Mouse (Mus musculus) embryonic facial prominence, embryonic 11.5 days (tissue): ENCODE results near the gene T2. TPM values are rescaled to one million over a fixed set of nuclear protein-coding genes. Genes with fewer than 3 reads are reported as not detected.
"Not testable (repeated sequence)": the region's sequence is repeated elsewhere in the genome, so short reads cannot be mapped to it uniquely, and the experiment has no call there.

Experiments
- ATAC-seq: fragments of 200-750 bp; cut with Nextera tagmentation; replicated peaks from 2 replicates; pipeline ENCODE4 v1.8.0; 2017; ENCODE audit warnings: low read depth; ENCODE audit not compliant: insufficient number of reproducible peaks, low FRiP score, low TSS enrichment
- DNase-seq: peaks from one replicate; pipeline ENCODE4 v3.0.0-alpha.2; 2015; ENCODE audit warnings: low spot score
- H3K27ac ChIP-seq: fragments of 300-500 bp; sonication (generic); replicated peaks from 2 replicates; pipeline ENCODE4 v1.5.1; 2014; ENCODE audit warnings: mild to moderate bottlenecking, low read depth, low read length, control low read depth
- H3K27me3 ChIP-seq: fragments of 300-500 bp; sonication (generic); 2 replicates; pipeline ENCODE4 v1.6.1; 2014; ENCODE audit warnings: mild to moderate bottlenecking, low read length, moderate library complexity, mixed read lengths; ENCODE audit not compliant: control insufficient read depth, insufficient read depth
- H3K36me3 ChIP-seq: fragments of 300-500 bp; sonication (generic); replicated peaks from 2 replicates; pipeline ENCODE4 v1.6.1; 2014; ENCODE audit warnings: low read depth, mild to moderate bottlenecking, low read length, moderate library complexity, mixed read lengths; ENCODE audit not compliant: control insufficient read depth, insufficient read depth
- H3K4me1 ChIP-seq: fragments of 300-500 bp; sonication (generic); 2 replicates; pipeline ENCODE4 v1.6.1; 2014; ENCODE audit warnings: low read length, mixed read lengths; ENCODE audit not compliant: control insufficient read depth, insufficient read depth
- H3K4me2 ChIP-seq: fragments of 300-500 bp; sonication (generic); 2 replicates; pipeline ENCODE4 v1.6.1; 2014; ENCODE audit warnings: low read depth, mild to moderate bottlenecking, control low read depth, low read length, moderate library complexity
- H3K4me3 ChIP-seq: fragments of 300-500 bp; sonication (generic); 2 replicates; pipeline ENCODE4 v1.5.1; 2014; ENCODE audit warnings: low read depth, low read length, control low read depth
- H3K9ac ChIP-seq: fragments of 300-500 bp; sonication (generic); replicated peaks from 2 replicates; pipeline ENCODE4 v1.6.1; 2014; ENCODE audit warnings: mild to moderate bottlenecking, control low read depth, low read length
- H3K9me3 ChIP-seq: fragments of 300-500 bp; sonication (generic); replicated peaks from 2 replicates; pipeline ENCODE4 v1.6.1; 2016; ENCODE audit warnings: mild to moderate bottlenecking, low read length, inconsistent platforms, mixed read lengths; ENCODE audit not compliant: control insufficient read depth
- WGBS: fragments of 180-500 bp; shearing (Covaris S2); extraction: QIAGEN DNeasy Blood & Tissue Kit; methylation state at CpG from one replicate; pipeline ENCODE4 v1.1.7; 2014; 5-methylcytosine and 5-hydroxymethylcytosine counted together
- polyA plus RNA-seq: library from polyadenylated mRNA; unstranded; fragments of >200 nt; fragmentation: Nextera tagmentation; extraction: Ambion mirVana; gene quantifications from 2 replicates; pipeline ENCODE4 v1.2.1, GENCODE M21; 2014

T2 gene
- polyA plus RNA-seq, 1 experiment from 2014 or later, result 1.2 TPM

DNA sequence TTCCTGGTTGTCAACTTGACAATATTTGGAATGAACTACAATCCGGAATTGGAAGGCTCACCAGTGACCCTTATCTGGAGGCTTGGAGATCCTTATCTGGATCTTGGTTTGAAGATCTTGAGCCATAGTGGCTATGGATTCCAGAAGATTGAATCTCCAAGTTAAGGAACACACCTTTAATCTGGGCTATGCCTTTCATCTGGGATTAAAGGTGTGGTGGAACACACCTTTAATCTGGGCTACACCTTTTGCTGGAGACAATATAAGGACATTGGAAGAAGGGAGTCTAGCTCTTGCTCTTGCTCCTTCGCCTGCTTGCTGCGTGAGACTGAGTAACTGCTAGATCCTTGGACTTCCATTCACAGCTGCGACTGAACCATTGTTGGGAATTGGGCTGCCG, 18.6 kb upstream of the T2 start, which contains the start of gene Prr18:
Gene Prr18, plus strand, starts transcription at position 301 of the 400 bp plus-strand sequence.
- WGBS, result no CpG with 5 or more reads among the region's 5 CpGs
- DNase-seq, H3K4me1 ChIP-seq, H3K9ac ChIP-seq, H3K27ac ChIP-seq, H3K36me3 ChIP-seq, H3K4me2 ChIP-seq, H3K4me3 ChIP-seq, ATAC-seq, H3K9me3 ChIP-seq: not testable (repeated sequence)
- H3K27me3 ChIP-seq, result peaks cover 31% of the 10 kb centered on the region

DNA sequence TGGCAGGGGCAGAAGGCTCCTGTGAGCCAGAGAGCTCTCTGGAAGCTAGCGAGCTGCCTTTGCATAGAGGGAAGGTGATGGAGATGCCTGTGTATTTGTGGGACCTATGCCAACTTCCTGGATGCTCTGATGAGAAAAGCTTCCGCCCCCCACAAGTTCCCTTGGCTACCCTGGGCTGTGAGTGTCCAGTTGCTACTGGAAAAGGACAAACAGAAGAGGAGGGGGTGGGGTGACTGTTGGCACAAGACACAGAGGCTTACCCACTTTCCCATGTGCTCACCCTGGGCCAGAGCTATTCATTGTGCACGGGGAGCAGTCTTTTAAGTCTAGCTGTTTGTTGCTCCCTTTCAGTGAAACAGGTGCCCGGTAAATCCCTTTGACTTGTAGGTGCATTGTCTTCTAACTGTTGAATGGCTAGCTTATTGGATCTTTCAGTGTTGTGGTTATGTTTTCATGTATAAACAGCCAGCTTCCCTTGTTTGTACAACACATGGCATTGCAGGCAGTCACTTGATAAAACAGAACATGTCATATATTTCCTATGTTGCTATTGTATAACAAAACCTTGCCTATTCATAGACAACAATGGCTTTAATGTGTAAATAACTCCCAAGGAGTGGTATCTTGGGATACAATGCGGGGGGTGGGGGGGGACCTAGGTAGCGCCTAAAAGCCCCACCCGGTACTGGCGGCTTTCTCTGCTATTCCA, 16.0 kb upstream of the T2 start:
- no peak overlapping the region for H3K27ac ChIP-seq

DNA sequence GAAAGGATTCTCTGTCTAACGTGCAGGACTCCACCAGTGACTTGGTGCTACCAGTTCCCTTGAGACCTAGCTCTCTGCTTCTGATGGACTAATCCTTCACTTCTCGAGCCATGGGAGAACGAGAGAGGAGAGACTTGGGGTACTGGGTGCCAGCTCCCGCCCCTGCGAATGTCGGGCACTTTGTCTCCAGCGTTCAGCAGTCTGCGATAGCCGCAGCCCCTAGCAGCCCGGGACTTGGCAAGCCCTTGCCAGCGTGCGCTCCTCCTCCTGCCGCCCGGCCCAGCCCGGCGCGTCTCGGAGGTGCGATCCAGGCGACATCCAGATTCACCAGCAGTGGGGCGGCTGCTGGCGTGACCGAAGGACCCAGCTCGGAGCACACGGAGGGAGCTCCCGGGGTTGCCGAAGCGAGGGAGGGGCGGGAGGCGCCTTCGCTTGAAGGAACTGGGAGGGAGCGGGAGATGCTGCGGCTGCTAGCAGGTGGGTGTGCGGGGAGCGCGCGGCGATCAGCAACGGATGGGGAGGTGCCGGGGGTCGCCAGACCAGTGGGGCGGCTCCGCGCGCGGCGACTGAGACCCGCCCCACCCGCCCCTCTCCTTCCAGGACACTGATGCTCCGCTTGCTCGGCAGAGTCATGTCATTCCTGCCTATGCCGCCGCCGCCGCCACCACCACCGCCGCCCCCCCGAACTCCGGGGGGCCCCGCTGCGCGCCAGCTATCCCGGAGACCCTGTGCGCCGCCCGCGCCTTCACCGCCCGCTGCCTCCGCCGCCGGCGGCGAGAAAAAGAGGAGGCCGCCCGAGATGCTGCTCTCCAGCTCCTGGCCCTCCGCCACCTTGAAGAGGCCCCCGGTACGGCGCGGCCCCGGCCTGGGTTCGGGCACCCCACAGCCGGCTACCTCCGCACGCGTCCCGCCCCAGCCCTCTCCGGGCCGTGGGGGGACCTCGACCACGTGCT, 15.1 kb upstream of the T2 start:
- no peaks in the 10 kb centered on the region for H3K36me3 ChIP-seq
- H3K4me2 ChIP-seq, result peak overlapping the region; percentile 100
- peak; percentile 23 for DNase-seq
- WGBS, result under 1% methylated on average over 71 of the region's 92 CpGs
- ATAC-seq, result peak; percentile 80
- peaks cover 36% of the 10 kb centered on the region for H3K27me3 ChIP-seq
- H3K4me3 ChIP-seq, result peak overlapping the region; percentile 56
- peaks cover 3% of the 10 kb centered on the region for H3K4me1 ChIP-seq
- H3K9ac ChIP-seq, result peak overlapping the region; percentile 65
- no peaks in the 10 kb centered on the region for H3K9me3 ChIP-seq
- H3K27ac ChIP-seq, result no peak overlapping the region

More for the DNA sequence above, 16.0 kb upstream of the T2 start:
- DNase-seq (no peak), ATAC-seq (no peak)
- no peak overlapping the region; the same call in 1 of the 2 replicates for H3K9ac ChIP-seq
- WGBS, result 27% methylated on average over 8 of the region's 8 CpGs
- no peaks in the 10 kb centered on the region for H3K36me3 ChIP-seq
- H3K4me2 ChIP-seq, result peak overlapping the region; percentile 100
- H3K9me3 ChIP-seq, result no peaks in the 10 kb centered on the region
- H3K27me3 ChIP-seq, result peaks cover 36% of the 10 kb centered on the region
- no peak overlapping the region for H3K4me3 ChIP-seq
- peaks cover 3% of the 10 kb centered on the region for H3K4me1 ChIP-seq

DNA sequence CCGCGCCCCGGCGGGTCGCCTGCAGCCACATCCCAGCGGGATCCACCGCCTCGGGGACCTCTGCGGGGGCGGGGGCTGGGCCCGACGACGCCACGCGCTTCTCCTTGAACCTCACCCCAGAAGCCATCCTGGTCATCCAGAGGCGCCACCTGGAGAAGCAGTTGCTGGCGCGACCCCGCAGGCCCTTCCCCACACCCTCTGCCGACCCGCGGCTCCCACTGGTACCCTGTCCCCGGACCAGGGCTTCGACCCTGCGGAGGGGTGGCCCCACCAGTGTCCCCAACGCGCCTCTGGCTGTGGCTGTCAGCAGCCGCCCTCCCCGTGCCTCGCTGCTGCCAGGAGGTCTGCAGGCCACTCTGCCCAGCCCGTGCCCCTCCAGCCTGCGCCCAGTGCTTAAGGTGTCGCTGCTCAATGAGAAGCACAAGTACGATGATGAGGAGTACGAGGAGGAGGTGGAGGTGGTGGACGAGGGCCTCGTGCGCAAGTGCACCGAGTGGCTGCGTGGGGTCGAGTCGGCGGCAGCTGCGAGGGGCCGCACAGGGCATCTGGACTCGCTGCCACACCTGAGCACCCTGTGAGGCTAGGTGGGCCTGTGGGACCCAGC, 14.3 kb upstream of the T2 start:
- DNase-seq (no peak), ATAC-seq (peak; percentile 41; the same call in 1 of the 2 replicates)
- Histone ChIP-seq H3K27me3 (peaks cover 36% of the 10 kb centered on the region), H3K4me1 (peaks cover 3% of the 10 kb centered on the region), H3K9ac (peak overlapping the region; percentile 65), H3K36me3 (no peaks in the 10 kb centered on the region), H3K9me3 (no peaks in the 10 kb centered on the region), H3K4me3 (peak overlapping the region; percentile 56), H3K4me2 (peak overlapping the region; percentile 100), H3K27ac (no peak overlapping the region)
- WGBS, result 11% methylated on average over 42 of the region's 46 CpGs

DNA sequence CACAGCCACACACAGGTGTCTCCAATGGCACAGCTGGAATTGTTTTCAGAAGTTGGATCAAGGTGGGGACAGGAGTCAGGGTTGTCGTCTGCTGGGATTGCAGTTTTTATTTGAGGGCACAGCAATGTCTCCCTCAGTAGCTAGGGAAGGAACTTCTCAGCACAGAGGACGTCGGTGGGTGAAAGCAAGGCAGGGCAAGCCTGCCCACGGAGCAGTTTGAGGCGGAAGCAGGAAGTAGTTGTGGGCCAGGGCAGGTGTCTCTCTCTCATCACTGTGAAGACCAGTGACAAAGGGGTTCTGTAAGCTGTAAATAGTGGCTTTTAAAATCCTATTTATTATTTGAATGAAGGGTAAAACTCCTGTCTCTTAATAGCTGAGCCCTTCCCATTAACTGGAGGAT, 13.1 kb upstream of the T2 start:
- 57% methylated on average over 5 of the region's 5 CpGs for WGBS
- Histone ChIP-seq H3K4me2 (no peak overlapping the region), H3K4me3 (no peak overlapping the region), H3K27me3 (peaks cover 36% of the 10 kb centered on the region), H3K9me3 (no peaks in the 10 kb centered on the region), H3K4me1 (peaks cover 3% of the 10 kb centered on the region), H3K36me3 (no peaks in the 10 kb centered on the region), H3K27ac (no peak overlapping the region), H3K9ac (no peak overlapping the region)
- ATAC-seq, result no peak
- DNase-seq, result no peak

DNA sequence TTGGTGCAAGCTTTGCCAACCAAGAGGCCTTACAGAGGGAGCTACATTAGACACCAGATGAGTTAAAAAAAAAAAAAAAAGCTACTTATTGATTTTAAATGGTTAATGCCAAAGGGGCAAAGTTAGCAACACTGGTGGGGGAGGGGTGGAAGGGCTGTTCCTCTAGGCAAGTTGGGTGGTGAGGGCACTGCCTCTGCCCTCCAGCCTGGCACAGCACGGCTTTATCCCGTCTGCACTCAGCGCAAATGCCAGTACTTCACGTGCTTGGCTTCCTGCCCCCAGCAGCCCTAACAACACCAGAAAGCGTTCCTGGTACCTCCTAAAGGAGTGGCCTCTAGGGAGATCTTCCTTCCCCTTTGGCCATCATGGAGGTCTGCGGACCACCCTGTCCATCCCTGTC, 12.4 kb upstream of the T2 start:
- no peak overlapping the region for H3K4me2 ChIP-seq
- no peak overlapping the region for H3K9ac ChIP-seq
- H3K27ac ChIP-seq, result no peak overlapping the region
- DNase-seq (no peak), ATAC-seq (no peak)
- H3K9me3 ChIP-seq, result no peaks in the 10 kb centered on the region
- 66% methylated on average over 6 of the region's 6 CpGs for WGBS
- peaks cover 36% of the 10 kb centered on the region for H3K27me3 ChIP-seq
- H3K36me3 ChIP-seq, result no peaks in the 10 kb centered on the region
- peaks cover 3% of the 10 kb centered on the region for H3K4me1 ChIP-seq
- H3K4me3 ChIP-seq, result no peak overlapping the region

DNA sequence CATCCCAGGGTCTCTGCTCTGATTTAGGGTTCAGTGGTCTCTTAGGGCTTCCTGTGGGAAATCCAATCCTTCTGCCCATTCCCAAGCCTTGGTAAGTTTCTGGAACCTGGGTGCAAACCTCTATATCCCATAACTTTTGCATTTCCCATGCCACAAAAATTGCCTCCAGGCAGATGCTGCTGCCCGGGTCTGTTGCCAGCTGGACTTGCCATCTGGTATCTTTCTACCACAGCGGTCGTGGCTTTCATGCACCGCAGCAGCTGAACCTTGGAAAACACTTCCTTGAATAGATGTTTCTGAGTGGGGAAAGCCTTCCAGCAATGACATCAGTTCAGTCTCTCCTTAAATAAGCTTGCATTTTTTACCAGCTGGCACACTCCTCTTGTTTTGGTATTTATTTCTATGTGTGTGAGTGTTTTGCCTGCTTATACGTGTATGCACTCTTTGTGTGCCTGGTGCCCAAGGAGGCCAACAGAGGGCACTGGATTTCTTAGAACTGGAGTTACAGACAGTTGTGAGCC, 8.0 kb upstream of the T2 start:
- no peak for ATAC-seq
- no peak overlapping the region for H3K27ac ChIP-seq
- H3K9me3 ChIP-seq, result no peaks in the 10 kb centered on the region
- no peak for DNase-seq
- no peaks in the 10 kb centered on the region for H3K4me1 ChIP-seq
- H3K9ac ChIP-seq, result no peak overlapping the region
- no peak overlapping the region for H3K4me3 ChIP-seq
- H3K4me2 ChIP-seq, result no peak overlapping the region
- no peaks in the 10 kb centered on the region for H3K27me3 ChIP-seq
- no peaks in the 10 kb centered on the region for H3K36me3 ChIP-seq
- 86% methylated on average over 5 of the region's 5 CpGs for WGBS
